Mouse (Mus musculus) heart, adult 10 weeks (tissue): ENCODE measurements around the gene Dedd2. TPM values are rescaled to one million over a fixed set of nuclear protein-coding genes. Genes with fewer than 3 reads are reported as not detected.

ENCODE experiments used
- polyA plus RNA-seq: library from polyadenylated mRNA; stranded (reverse); fragments of 350-450 nt; fragmentation: Illumina TruSeq; extraction: RNeasy Lipid Tissue Mini Kit (QIAGEN cat#74804); gene quantifications from one replicate; pipeline ENCODE4 v1.2.3, GENCODE M21; 2014; ENCODE audit warnings: low read depth, low replicate concordance

Dedd2 gene
- 14.2 TPM for polyA plus RNA-seq

DNA sequence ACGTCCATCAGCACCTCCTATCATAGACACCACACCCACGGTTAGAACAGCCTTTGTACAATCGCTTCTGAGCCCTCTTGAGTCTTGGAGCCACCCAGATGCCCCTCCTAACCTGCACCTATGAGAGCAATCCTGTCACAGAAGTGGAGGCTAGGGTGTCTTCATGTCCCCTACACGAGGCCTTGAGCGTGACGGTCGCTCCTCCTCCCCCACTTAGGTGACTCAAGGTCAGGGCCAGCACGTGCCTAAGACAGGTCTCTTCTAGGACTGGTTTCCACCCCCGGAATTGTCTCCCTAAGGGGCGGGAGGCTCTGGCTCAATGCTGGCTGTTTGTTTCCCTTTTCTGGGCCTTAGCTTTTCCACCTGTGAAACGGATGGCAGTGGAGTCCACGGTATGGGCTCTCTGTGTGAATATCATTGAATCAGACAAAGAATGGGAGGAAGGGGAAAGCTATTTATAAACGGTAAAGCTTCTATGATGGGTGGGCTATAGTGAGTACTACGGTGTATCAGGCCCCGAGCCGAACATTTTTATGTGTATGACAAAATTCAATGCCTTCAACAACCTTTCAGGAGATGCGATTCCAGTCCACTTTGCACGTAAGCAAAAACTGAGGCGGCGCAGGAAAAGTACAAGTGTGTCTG, at the start of gene Dedd2:
TSS of gene Dedd2 (minus strand) at position 159 of the 645 bp plus-strand sequence.

DNA sequence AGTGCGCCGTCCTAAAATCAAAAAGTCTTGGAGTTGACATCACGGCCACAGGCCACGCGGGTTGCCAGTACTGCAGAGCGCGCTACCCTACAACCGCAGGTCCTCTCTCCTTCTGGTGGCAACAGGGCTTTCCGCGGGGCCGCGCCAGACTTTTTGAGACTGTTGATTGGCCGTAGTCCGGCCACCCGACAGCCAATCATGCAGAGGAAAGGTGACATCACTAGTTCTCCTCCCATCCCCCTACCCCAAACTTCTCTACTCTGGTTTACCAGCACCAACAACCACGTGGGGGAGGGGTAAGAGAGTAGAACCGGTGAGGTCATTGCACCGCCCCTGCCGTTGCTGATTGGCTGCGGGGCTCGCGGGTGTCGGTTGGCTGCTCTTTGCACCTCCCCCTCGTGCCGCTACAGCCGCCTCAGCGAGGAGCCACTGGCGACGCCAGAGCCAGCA, 46.9 kb upstream of the Dedd2 start, which contains the start of gene Cic:
TSS of gene Cic (plus strand) at position 404 of the 450 bp plus-strand sequence.

DNA sequence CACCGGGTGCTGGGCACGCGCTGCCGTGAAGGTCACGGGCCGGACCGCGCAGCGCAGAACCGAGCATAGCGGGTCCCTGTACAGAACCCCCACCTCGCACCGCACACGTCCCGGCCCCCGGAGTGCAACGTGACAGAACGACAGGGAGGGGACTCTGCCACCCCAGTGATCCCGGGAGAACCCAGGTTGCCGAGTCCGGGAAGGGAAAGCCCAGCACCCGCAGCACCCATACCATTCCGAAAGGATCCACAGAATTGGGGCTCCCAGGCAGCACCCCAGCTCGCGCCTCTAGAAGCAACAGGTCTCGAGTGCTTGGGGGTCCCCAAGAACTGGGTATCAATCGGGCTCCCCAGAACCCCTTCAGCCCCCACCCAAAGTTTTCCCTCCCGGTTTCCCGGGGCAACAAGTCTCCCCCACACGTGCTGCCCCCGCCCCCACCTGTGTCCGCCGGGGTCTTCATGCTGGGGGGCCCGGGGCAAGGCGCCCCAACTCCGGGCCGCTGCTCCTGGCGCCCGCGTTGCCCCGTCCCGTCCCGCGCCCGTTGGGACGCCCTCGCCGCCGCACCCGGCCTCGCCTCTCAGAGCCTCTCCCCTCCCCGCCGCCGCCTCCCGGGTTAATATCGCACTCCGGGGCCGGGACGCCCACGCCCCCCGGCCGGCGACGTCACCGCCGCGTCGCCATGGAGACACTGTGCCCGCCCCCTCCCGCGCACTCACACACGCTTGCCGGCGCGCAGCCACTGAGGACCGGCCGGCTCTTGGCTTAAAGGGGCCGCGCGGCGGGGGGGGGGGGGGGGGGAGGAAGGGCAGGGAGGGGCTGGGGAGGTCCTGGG, 29.9 kb upstream of the Dedd2 start, which contains the start of gene Erf:
TSS of gene Erf (minus strand) at position 621 of the 832 bp plus-strand sequence.

DNA sequence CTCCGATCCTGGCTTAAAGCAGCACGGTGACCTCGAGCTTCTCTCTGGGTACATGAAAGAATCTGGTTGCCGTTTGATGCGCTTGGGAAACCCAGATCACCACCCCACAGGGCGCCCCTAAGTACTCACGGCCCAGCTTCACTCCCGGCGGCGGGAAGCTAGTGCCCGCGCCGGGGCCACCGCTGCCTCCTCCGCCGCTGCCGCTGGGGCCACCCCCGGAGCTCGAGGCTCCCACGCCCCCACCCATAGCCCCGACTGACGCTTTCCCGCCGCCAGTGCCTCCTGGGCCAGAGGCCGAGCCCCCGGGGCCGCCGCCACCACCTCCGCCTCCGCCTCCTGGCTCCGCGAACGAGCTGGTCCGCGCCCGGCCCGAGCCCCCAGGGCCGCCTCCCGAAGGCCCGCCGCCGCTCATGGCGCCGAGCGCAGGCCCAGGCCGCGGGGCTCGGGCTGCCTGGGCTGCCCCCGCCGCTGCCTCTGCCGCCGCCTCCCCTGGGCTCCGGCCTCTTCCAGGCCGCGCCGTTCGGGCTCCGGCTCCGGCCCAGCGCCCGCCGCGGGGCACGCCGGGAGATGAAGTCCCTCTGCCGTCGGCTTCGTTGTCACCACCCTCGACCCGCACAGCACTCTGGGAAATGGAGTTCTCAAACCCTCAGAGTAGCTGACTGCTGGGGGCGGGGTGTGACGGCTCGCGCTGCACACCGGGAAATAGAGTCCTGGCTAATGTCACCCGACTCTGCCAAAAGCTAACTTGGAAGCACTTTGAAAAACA, 17.0 kb upstream of the Dedd2 start, which contains the start of gene Gsk3a:
TSS of gene Gsk3a (minus strand) at position 603 of the 766 bp plus-strand sequence.

DNA sequence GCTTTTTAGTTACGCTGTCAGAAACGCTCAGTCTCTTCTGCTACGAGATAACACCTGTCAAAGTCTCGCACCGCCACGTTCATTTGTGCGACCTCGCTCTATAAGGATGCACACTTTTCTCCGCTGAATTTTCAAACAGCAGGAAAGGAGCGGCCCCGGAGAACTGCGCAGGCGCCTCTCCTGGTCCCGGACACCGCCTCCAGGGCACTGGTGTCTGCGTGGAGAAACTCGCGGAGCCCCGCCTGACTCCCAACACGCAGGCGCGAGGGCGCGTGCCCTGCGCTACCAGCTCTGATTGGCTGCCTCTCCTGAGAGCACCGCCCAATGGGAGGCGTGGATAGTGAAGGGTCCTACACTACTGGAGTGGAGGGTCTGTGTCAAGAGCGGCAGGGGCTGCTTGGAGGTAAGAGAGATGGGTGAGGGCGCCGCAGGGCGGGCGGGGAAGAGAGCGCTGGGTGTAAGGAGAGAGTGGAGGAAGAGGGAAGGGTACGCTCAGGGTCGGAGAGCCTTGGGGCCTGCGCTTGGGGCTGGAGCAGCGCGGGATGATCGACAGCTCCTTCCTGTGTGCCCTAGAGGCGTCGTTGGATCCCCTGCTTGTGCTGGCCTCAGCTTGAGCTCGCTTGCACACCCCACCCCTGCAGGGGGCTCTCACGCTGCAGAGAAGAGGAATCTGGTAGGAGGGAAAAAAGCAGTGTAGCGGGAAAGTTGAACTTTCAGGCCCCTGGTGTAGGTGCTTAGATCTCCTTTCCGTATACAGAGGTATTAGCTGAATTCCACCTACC, 878 bp upstream of the Dedd2 start, which contains the start of gene Zfp526:
TSS of gene Zfp526 (plus strand) at position 324 of the 782 bp plus-strand sequence.

DNA sequence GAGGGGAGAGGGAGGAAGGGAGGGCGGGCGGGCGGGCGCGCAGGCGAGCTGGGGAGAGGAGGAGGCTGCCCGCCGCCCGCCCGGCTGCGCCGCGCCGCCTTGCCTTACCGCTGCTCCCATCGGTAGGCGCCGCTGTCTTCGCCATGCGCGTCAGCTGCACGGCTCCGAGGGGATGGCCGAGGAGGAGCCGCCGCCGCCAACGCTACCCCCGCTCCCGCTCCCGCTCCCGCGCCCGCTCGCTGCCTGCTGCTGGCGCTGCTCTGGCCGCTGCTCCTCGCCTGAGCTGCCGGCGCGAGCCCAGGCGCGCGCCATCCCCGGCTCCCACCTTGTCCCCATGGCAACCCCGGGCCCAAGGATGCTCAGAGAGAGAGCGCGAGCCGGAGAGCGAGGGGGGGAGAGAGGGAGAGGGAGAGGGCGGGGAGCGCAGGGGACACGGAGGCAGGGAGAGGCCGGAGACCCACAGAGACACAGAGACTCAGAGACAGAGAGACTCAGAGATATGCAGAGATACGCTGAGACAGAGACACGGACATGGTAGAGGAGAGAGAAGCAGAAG, 40.7 kb downstream of the Dedd2 start, which contains the start of gene Pou2f2:
TSS of gene Pou2f2 (minus strand) at position 121 of the 556 bp plus-strand sequence.

Other genes with a start within 250 kb of the Dedd2 start
- gene Rabac1, start 247.9 kb downstream of the Dedd2 start, polyA plus RNA-seq: 283 TPM
- gene Atp1a3, start 214.7 kb downstream of the Dedd2 start, polyA plus RNA-seq: 0.39 TPM
- 5.2 TPM for gene Grik5, start 148.3 kb downstream of the Dedd2 start, polyA plus RNA-seq
- gene Zfp574, start 148.0 kb downstream of the Dedd2 start, polyA plus RNA-seq: 6.4 TPM
- gene Pou2f2, start 40.9 kb downstream of the Dedd2 start, polyA plus RNA-seq: 0.84 TPM
- 6.4 TPM for gene Zfp526, start 810 bp upstream of the Dedd2 start, polyA plus RNA-seq
- gene Gsk3a, start 17.2 kb upstream of the Dedd2 start, polyA plus RNA-seq: 67.0 TPM
- gene Erf, start 30.1 kb upstream of the Dedd2 start, polyA plus RNA-seq: 10.7 TPM
- gene Cic, start 47.1 kb upstream of the Dedd2 start, polyA plus RNA-seq: 47.8 TPM
- gene Pafah1b3, start 77.4 kb upstream of the Dedd2 start, polyA plus RNA-seq: 2.6 TPM
- gene Prr19, start 80.8 kb upstream of the Dedd2 start, polyA plus RNA-seq: not detected
- gene Tmem145, start 85.5 kb upstream of the Dedd2 start, polyA plus RNA-seq: not detected
- gene Megf8, start 96.5 kb upstream of the Dedd2 start, polyA plus RNA-seq: 19.9 TPM
- gene Cnfn, start 149.1 kb upstream of the Dedd2 start, polyA plus RNA-seq: not detected
- gene Lipe, start 178.1 kb upstream of the Dedd2 start, polyA plus RNA-seq: 50.7 TPM
- gene Cxcl17, start 192.3 kb upstream of the Dedd2 start, polyA plus RNA-seq: not detected